Mouse (Mus musculus): ENCODE results near the gene Optc.

GRCm38 (mm10) chr1:133899043-133899542 lies 8.7 kb downstream of the Optc start:
- TF ChIP-seq MAX (IDR thresholded peaks at IDR 0.05; ENCODE audit: low read length) (no peak), EP300 (IDR thresholded peaks at IDR 0.05; ENCODE audit: low read depth in 1 of 2, low read length in 2 of 2) (no peak), JUND (IDR thresholded peaks at IDR 0.05; ENCODE audit: low read depth, low read length) (no peak), TAL1 (IDR thresholded peaks at IDR 0.05; ENCODE audit: low read length) (no peak), POLR2A (IDR thresholded peaks at IDR 0.05; ENCODE audit: control insufficient read depth in 1 of 2, insufficient read depth in 1 of 2, low read depth in 1 of 2, low read length in 2 of 2, poor library complexity in 1 of 2) (no peak), E2F4 (IDR thresholded peaks at IDR 0.05; ENCODE audit: borderline replicate concordance, low read depth, low read length) (no peak), BHLHE40 (IDR thresholded peaks at IDR 0.05; ENCODE audit: borderline replicate concordance, low read depth, low read length) (no peak), USF1 (IDR thresholded peaks at IDR 0.05; ENCODE audit: low read depth, low read length) (no peak), USF2 (IDR thresholded peaks at IDR 0.05; ENCODE audit: borderline replicate concordance in 1 of 2, insufficient read depth in 1 of 2, low read depth in 1 of 2, low read length in 2 of 2) (no peak), ELF1 (IDR thresholded peaks at IDR 0.05; ENCODE audit: low read depth, low read length) (no peak), CTCF (IDR thresholded peaks at IDR 0.05 in 2 of 3, conservative IDR thresholded peaks at IDR 0.05 in 1 of 3; ENCODE audit: control insufficient read depth in 1 of 3, insufficient read depth in 1 of 3, low read depth in 2 of 3, low read length in 3 of 3, poor library complexity in 1 of 3, severe bottlenecking in 1 of 3) (no peak), TBP (IDR thresholded peaks at IDR 0.05; ENCODE audit: low read depth, low read length) (no peak), UBTF (IDR thresholded peaks at IDR 0.05; ENCODE audit: borderline replicate concordance, insufficient read depth, low read depth, low read length) (no peak), NELFE (IDR thresholded peaks at IDR 0.05; ENCODE audit: low read depth, low read length) (no peak)
